Mouse (Mus musculus) kidney, embryonic 16.5 days (tissue): ENCODE data around the gene Pfpl. TPM values are rescaled to one million over a fixed set of nuclear protein-coding genes. Genes with fewer than 3 reads are reported as not detected.

Source experiments
- ATAC-seq: fragments of 200-750 bp; cut with Nextera tagmentation; 2 replicates; pipeline ENCODE4 v1.8.0; 2017; ENCODE audit warnings: moderate TSS enrichment; ENCODE audit not compliant: low FRiP score, low TSS enrichment
- H3K27ac ChIP-seq: fragments of 300-500 bp; sonication (generic); 2 replicates; pipeline ENCODE4 v1.5.1; 2014; ENCODE audit warnings: low read length
- H3K27me3 ChIP-seq: fragments of 300-500 bp; sonication (generic); 2 replicates; pipeline ENCODE4 v1.6.1; 2014; ENCODE audit warnings: low read length, control low read depth, mixed read lengths; ENCODE audit not compliant: insufficient read depth
- H3K36me3 ChIP-seq: fragments of 300-500 bp; sonication (generic); 2 replicates; pipeline ENCODE4 v1.6.1; 2014; ENCODE audit warnings: low read length, control low read depth, mixed read lengths; ENCODE audit not compliant: insufficient read depth
- H3K4me1 ChIP-seq: fragments of 300-500 bp; sonication (generic); 2 replicates; pipeline ENCODE4 v1.6.1; 2014; ENCODE audit warnings: low read length, control low read depth, mixed read lengths; ENCODE audit not compliant: insufficient read depth
- H3K4me2 ChIP-seq: fragments of 300-500 bp; sonication (generic); replicated peaks from 2 replicates; pipeline ENCODE4 v1.6.1; 2014; ENCODE audit warnings: low read depth, low read length
- H3K4me3 ChIP-seq: fragments of 300-500 bp; sonication (generic); 2 replicates; pipeline ENCODE4 v1.5.1; 2014; ENCODE audit warnings: mild to moderate bottlenecking, low read length
- H3K9ac ChIP-seq: fragments of 300-500 bp; sonication (generic); replicated peaks from 2 replicates; pipeline ENCODE4 v1.6.1; 2014; ENCODE audit warnings: low read length
- H3K9me3 ChIP-seq: fragments of 300-500 bp; sonication (generic); 2 replicates; pipeline ENCODE4 v1.6.1; 2016; ENCODE audit warnings: low read length, control low read depth
- WGBS: fragments of 180-500 bp; shearing (Covaris S2); extraction: QIAGEN DNeasy Blood & Tissue Kit; methylation state at CpG from one replicate; pipeline ENCODE4 v1.1.7; 2014; 5-methylcytosine and 5-hydroxymethylcytosine counted together
- polyA plus RNA-seq: library from polyadenylated mRNA; unstranded; fragments of >200 nt; fragmentation: Nextera tagmentation; extraction: Ambion mirVana; gene quantifications from 2 replicates; pipeline ENCODE4 v1.2.1, GENCODE M21; 2015

The Pfpl gene
- not detected in 2 replicates for polyA plus RNA-seq

DNA sequence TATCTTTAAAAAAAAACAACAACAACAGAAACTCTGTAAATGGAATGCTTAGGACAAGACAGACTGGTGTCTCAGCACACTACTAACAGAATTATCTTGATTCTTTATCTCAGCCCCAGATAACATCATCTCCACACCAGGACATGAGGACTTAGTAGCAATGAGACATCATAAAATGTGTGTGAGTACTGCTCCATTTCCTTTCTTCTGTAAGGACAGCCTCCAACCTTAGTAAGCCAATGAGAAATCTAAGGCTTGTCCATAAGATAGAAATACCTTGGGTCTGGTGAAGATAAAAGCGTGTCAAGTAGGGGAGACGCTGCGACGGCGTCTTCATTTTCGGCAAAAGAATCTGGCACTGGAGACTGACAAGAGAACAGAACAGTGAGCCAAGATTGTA lies at the start of gene Pfpl:
Gene Pfpl, plus strand, starts transcription at position 301 of the 400 bp plus-strand sequence.
- Histone ChIP-seq H3K9ac (no peak within 1 kb of the TSS), H3K4me1 (no peaks in the 10 kb centered on the region), H3K9me3 (no peaks in the 10 kb centered on the region), H3K4me2 (no peak within 1 kb of the TSS), H3K36me3 (no peaks in the 10 kb centered on the region), H3K4me3 (no peak within 1 kb of the TSS), H3K27me3 (no peaks in the 10 kb centered on the region), H3K27ac (no peak within 1 kb of the TSS)
- no peak for ATAC-seq
- 92% methylated on average over 6 of the region's 6 CpGs for WGBS

DNA sequence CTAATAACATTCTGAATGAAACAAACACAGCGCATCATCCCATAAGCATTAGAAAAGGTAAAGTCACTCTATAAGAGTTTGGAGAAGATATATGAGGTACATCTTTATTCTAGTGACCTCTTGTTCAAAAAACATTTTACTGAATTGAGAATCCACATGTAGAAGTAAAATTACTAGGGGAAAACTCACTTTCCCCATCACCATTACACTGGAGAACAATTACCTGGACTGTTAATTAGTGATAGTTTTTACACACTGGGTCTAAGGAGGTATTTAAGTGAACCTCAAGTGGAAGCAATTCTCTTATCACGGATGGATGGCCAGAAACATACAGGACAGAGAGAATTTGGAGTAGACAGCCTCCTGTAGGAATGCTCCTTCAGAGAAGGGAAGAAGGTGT lies 40.7 kb upstream of the Pfpl start, which contains the start of gene Olfr1440:
Gene Olfr1440, plus strand, starts transcription at position 301 of the 400 bp plus-strand sequence.
- no peak within 1 kb of the TSS for H3K9ac ChIP-seq
- no peak for ATAC-seq
- no peak within 1 kb of the TSS for H3K4me3 ChIP-seq
- no peak within 1 kb of the TSS for H3K4me2 ChIP-seq
- H3K36me3 ChIP-seq = no peaks in the 10 kb centered on the region
- no peaks in the 10 kb centered on the region for H3K4me1 ChIP-seq
- no peak within 1 kb of the TSS for H3K27ac ChIP-seq
- 79% methylated on average over 2 of the region's 2 CpGs for WGBS
- no peaks in the 10 kb centered on the region for H3K9me3 ChIP-seq
- H3K27me3 ChIP-seq = no peaks in the 10 kb centered on the region

DNA sequence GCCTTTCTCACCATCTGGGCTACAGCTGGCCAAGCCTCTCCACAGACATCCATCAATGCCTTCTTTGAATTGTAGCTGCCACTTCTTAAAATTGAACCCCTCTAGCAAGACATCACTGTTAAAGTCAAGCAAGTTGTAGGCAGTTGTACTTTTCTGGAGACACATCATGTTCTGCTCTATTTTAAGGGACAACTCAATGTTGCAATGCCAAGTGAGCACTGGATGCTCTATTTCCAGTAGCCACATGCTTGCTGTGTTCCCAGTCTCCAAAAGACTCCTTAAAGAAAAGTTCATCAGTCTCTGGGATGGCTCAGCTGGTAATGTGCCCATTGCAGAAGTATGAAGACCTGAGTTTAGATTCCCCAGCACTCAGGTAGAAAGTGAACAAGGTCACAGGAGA lies 14.0 kb upstream of the Pfpl start:
- ATAC-seq = no peak
- no peak overlapping the region for H3K4me3 ChIP-seq
- H3K4me2 ChIP-seq = no peak overlapping the region
- no peaks in the 10 kb centered on the region for H3K27me3 ChIP-seq
- H3K9me3 ChIP-seq = no peaks in the 10 kb centered on the region
- H3K27ac ChIP-seq = no peak overlapping the region
- no peaks in the 10 kb centered on the region for H3K4me1 ChIP-seq
- no peaks in the 10 kb centered on the region for H3K36me3 ChIP-seq
- no peak overlapping the region for H3K9ac ChIP-seq

DNA sequence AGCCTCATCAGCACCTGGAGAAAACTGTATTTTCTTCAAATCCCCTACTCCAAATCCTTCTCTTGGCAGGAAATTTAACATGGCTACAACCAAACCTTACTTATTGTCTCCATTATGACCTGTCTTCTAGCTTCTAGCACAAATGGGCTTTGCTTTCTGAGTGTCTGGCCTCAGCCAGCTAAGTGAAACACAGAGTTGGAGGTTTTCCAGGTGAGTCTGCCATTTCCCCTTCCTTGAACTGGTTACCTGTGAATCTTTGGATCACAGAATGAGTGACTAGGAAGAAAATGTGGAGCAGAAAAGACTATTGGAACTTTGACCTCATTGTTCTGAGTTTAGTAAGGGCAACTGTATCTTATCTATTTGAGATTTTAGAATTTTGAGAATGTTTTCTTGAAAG lies 10.3 kb upstream of the Pfpl start, which contains the start of gene Olfr1441:
Gene Olfr1441, plus strand, starts transcription at position 73 of the 400 bp plus-strand sequence.
- H3K4me2 ChIP-seq = no peak within 1 kb of the TSS
- ATAC-seq = no peak
- H3K27ac ChIP-seq = no peak within 1 kb of the TSS
- no peaks in the 10 kb centered on the region for H3K9me3 ChIP-seq
- no peak within 1 kb of the TSS for H3K9ac ChIP-seq
- no peaks in the 10 kb centered on the region for H3K4me1 ChIP-seq
- H3K4me3 ChIP-seq = no peak within 1 kb of the TSS
- no peaks in the 10 kb centered on the region for H3K27me3 ChIP-seq
- no peaks in the 10 kb centered on the region for H3K36me3 ChIP-seq

DNA sequence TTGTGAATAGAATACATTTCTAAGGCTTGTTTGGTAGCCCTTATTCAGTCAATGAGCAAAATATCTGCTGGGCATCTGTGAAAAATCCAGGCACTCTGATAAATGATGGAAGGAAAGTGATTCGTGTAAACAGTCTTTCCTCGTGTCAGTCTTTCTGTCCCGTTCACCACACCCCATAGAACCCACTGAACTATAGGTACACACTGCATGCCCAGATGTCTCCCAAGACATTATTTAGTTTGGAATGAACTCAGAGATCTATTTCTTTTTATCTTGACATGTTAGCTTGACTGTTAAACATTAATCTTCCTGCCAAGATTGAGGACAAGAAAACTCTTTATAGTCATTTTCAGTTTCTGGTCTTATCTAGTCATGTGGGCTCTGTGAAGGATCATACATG lies 9.4 kb upstream of the Pfpl start:
- H3K4me3 ChIP-seq = no peak overlapping the region
- no peak overlapping the region for H3K4me2 ChIP-seq
- ATAC-seq = no peak
- 88% methylated on average over 3 of the region's 3 CpGs for WGBS
- no peaks in the 10 kb centered on the region for H3K36me3 ChIP-seq
- no peaks in the 10 kb centered on the region for H3K4me1 ChIP-seq
- H3K27me3 ChIP-seq = no peaks in the 10 kb centered on the region
- H3K27ac ChIP-seq = no peak overlapping the region
- no peak overlapping the region for H3K9ac ChIP-seq
- H3K9me3 ChIP-seq = no peaks in the 10 kb centered on the region

DNA sequence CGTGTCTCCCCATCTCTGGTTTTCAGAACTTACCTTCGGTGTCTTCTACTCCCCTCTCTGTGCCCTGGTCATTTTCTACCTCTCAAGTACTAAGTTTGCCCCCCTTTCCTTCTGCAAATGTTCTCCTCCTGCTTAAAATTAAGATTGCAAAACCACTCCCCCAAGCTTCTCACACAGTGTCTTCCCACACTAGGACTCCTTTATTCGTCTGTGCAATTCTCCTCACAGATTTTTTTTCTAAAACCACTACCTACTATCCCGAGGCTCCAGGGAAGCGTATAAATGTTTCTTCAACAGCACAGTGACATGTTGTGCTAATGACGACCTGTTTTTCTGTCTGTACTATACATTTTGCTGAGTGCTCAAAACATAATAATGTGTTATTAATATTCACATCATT lies 7.2 kb upstream of the Pfpl start:
- Histone ChIP-seq H3K27me3 (no peaks in the 10 kb centered on the region), H3K9ac (no peak overlapping the region), H3K4me2 (no peak overlapping the region), H3K4me3 (no peak overlapping the region), H3K27ac (no peak overlapping the region), H3K4me1 (no peaks in the 10 kb centered on the region), H3K36me3 (no peaks in the 10 kb centered on the region), H3K9me3 (no peaks in the 10 kb centered on the region)
- ATAC-seq = no peak
- WGBS = 75% methylated on average over 6 of the region's 6 CpGs

DNA sequence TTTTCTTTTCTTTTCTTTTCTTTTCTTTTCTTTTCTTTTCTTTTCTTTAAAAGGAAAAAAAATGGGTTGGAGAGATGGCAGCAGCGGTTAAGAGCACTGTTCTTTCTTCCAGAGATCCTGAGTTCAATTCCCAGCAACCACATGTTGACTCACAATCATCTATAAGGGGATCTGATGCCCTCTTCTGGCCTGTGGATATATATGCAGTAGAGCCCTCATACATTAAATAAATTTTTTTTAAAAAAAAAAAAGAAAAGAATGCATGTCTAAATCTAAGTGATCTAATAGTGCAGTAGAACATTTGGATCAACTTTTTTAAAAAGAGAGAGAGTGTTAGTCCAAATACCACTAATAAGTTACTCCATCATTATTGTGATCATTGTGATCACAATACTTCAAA lies 6.0 kb upstream of the Pfpl start:
- ATAC-seq = no peak
- no peaks in the 10 kb centered on the region for H3K4me1 ChIP-seq
- H3K36me3 ChIP-seq = no peaks in the 10 kb centered on the region
- H3K4me3 ChIP-seq = no peak overlapping the region
- no peaks in the 10 kb centered on the region for H3K9me3 ChIP-seq
- no peaks in the 10 kb centered on the region for H3K27me3 ChIP-seq
- WGBS = 95% methylated on average over 1 of the region's 1 CpGs
- H3K4me2 ChIP-seq = no peak overlapping the region
- no peak overlapping the region for H3K9ac ChIP-seq
- H3K27ac ChIP-seq = no peak overlapping the region

DNA sequence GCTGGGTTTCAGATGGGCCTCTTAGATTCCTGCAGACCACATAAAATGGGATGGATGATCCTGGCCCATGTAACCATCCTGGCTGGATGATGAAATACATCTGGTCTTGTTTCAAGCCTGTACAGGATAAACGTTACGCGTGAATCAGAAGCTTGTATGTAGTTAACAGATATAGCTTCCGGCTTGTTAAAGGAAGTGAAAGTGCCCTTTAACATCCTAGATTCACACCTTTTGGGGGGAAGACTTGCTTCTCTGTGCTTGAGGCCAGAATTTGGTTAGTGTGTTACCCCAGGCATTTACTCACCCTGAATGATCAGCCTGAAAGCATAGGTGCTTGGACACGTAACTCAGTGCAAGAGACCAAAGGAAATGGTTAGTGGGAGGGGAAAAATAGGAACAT lies 604 bp upstream of the Pfpl start:
- Histone ChIP-seq H3K4me3 (no peak overlapping the region), H3K36me3 (no peaks in the 10 kb centered on the region), H3K4me2 (no peak overlapping the region), H3K27me3 (no peaks in the 10 kb centered on the region), H3K4me1 (no peaks in the 10 kb centered on the region), H3K27ac (no peak overlapping the region), H3K9me3 (no peaks in the 10 kb centered on the region), H3K9ac (no peak overlapping the region)
- 84% methylated on average over 5 of the region's 5 CpGs for whole genome bisulfite sequencing
- ATAC-seq = no peak

DNA sequence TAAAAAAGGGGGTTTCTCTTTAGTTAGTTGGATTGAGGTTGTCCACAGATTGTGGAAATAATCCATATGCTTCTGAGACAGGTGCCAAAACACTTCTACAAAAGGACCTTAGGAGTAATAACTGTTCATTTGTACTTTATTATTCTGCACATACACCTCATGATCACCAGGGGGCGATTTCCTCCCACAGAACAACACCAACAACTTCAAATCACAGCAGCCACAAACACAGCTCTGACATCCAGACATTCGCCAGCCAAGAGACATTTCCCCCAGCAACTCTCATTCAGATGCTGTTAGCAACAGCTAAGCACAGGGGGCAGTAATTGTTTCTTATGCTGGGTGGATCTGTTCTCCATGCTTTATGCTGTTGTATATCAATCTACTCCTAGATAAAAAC lies 5.3 kb downstream of the Pfpl start:
- Histone ChIP-seq H3K36me3 (no peaks in the 10 kb centered on the region), H3K27ac (no peak overlapping the region), H3K9ac (no peak overlapping the region), H3K27me3 (no peaks in the 10 kb centered on the region), H3K9me3 (no peaks in the 10 kb centered on the region), H3K4me1 (no peaks in the 10 kb centered on the region), H3K4me2 (no peak overlapping the region), H3K4me3 (no peak overlapping the region)
- 8% methylated on average over 2 of the region's 2 CpGs for WGBS
- 0 out of 2 replicates have a peak, but pooled peaks have one; percentile 35 for ATAC-seq

DNA sequence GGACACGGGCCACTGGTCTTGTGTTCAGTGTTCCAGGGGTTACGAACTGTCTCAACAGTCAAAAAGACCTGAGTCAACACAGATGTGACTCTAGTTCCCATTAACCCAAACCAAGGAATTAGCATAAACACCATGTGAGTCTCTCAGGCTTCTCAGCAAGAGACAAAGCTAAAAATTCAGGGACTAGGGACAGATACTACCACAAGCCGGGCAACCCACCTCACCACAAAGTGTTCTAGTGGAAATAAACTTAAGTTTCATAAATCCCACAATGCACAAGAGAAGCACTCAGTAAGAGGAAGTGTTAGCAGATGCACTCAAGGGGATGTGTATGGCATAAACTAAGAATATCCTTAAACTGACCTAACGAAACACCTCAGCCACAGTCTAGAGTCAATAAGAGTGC lies 7.3 kb downstream of the Pfpl start:
- ATAC-seq = no peak
- Histone ChIP-seq H3K4me3 (no peak overlapping the region), H3K27ac (no peak overlapping the region), H3K27me3 (no peaks in the 10 kb centered on the region), H3K9me3 (no peaks in the 10 kb centered on the region), H3K9ac (no peak overlapping the region), H3K36me3 (no peaks in the 10 kb centered on the region), H3K4me2 (no peak overlapping the region), H3K4me1 (no peaks in the 10 kb centered on the region)
- 77% methylated on average over 4 of the region's 4 CpGs for WGBS
